Comparison of ENCODE assay signal across 1 mouse cellular context in genomic region chr11:101151063-101151462, GRCm38 (mm10).
TF ChIP-seq lines count a peak whose summit lies in the region.

No protein-coding gene starts in this region.

TF ChIP-seq in ES-E14, 5 proteins besides CTCF, POLR2A, EP300 and RAD21:
- TF ChIP-seq CHD2 (IDR thresholded peaks at IDR 0.05; ENCODE audit: low read depth, low read length), result no peak
- TF ChIP-seq MAFK (IDR thresholded peaks at IDR 0.05; ENCODE audit: insufficient read depth, low read depth, low read length), result no peak
- peak; percentile 77 for TF ChIP-seq ZNF384 (IDR thresholded peaks at IDR 0.05; ENCODE audit: low read depth, low read length)
TF ChIP-seq in ES-E14: peak in this region for 1.
